Mouse (Mus musculus) ES-Bruce4 (cell line): ENCODE measurements around the gene Pank1.

Experiments
- CTCF ChIP-seq: IDR thresholded peaks from one replicate; pipeline ENCODE4 v1.8.1; 2011; ENCODE audit warnings: low read depth, low read length
- EP300 ChIP-seq: IDR thresholded peaks from 2 replicates; pipeline ENCODE4 v1.6.1; 2011; ENCODE audit warnings: low read depth, low read length; ENCODE audit not compliant: insufficient read depth

DNA sequence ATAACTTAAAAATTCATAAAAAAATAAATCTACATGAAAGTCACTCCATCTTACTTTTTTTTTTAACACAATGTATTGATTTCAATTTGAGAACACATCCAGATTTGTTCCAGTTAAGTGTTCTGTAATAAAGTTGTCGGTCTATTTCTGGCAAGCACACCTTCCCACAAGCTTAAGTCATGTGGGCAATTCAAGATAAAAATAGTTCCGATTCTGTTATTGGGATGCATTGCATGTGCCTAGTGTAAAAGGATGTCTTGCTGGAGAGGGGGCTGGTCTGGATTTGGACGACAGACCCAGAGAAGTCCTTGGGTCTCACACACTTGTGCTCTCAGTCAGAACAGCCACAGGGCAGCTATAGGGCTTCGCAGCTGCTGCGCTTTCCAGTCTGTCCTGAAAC is 27.5 kb upstream of the Pank1 start:
- TF ChIP-seq CTCF: no peak
- TF ChIP-seq EP300: no peak
